Mouse (Mus musculus) ES-Bruce4 (cell line): Measurements from ENCODE around the gene Cdc42ep2. TPM values are rescaled to one million over a fixed set of nuclear protein-coding genes. Genes with fewer than 3 reads are reported as not detected.
"Not testable (repeated sequence)": the region's sequence is repeated elsewhere in the genome, so short reads cannot be mapped to it uniquely, and the experiment has no call there.

Source experiments
- H3K27ac ChIP-seq: 2 replicates; pipeline ENCODE4 v1.5.1; 2012; ENCODE audit warnings: low read length, inconsistent platforms; ENCODE audit not compliant: insufficient read depth
- H3K27me3 ChIP-seq: 2 replicates; pipeline ENCODE4 v1.6.1; 2012; ENCODE audit warnings: mild to moderate bottlenecking, low read length, inconsistent platforms; ENCODE audit not compliant: control insufficient read depth, poor library complexity, insufficient read depth, severe bottlenecking
- H3K36me3 ChIP-seq: 2 replicates; pipeline ENCODE4 v1.6.1; 2012; ENCODE audit warnings: inconsistent platforms, mild to moderate bottlenecking, low read length, moderate library complexity; ENCODE audit not compliant: control insufficient read depth, poor library complexity, insufficient read depth, severe bottlenecking
- H3K4me1 ChIP-seq: one replicate; pipeline ENCODE4 v1.8.1; 2011; ENCODE audit warnings: low read length; ENCODE audit not compliant: control insufficient read depth, insufficient read depth
- H3K4me3 ChIP-seq: 2 replicates; pipeline ENCODE4 v1.5.1; 2011; ENCODE audit warnings: low read depth, mild to moderate bottlenecking, low read length
- H3K9ac ChIP-seq: 2 replicates; pipeline ENCODE4 v1.6.1; 2012; ENCODE audit warnings: low read depth, mild to moderate bottlenecking, inconsistent platforms; ENCODE audit not compliant: poor library complexity, severe bottlenecking
- H3K9me3 ChIP-seq: replicated peaks from 2 replicates; pipeline ENCODE4 v1.6.1; 2012; ENCODE audit warnings: mild to moderate bottlenecking, low read length, inconsistent platforms; ENCODE audit not compliant: control insufficient read depth, poor library complexity, insufficient read depth, severe bottlenecking
- CTCF ChIP-seq: IDR thresholded peaks from one replicate; pipeline ENCODE4 v1.8.1; 2011; ENCODE audit warnings: low read depth, low read length
- EP300 ChIP-seq: IDR thresholded peaks from 2 replicates; pipeline ENCODE4 v1.6.1; 2011; ENCODE audit warnings: low read depth, low read length; ENCODE audit not compliant: insufficient read depth
- POLR2A ChIP-seq: IDR thresholded peaks from one replicate; pipeline ENCODE4 v1.8.1; 2011; ENCODE audit warnings: low read length; ENCODE audit not compliant: insufficient read depth
- polyA plus RNA-seq: library from polyadenylated mRNA; stranded (reverse); fragments of >200 nt; gene quantifications from 2 replicates; pipeline ENCODE4 v1.2.4, GENCODE M21; 2011; ENCODE audit warnings: low read depth; ENCODE audit not compliant: missing spikeins, insufficient read depth, insufficient read length

Gene Cdc42ep2
- polyA plus RNA-seq, 1 experiment: 0.93 TPM

GRCm38 (mm10) chr19:5892262-5892661 lies 32.4 kb downstream of the Cdc42ep2 start:
- no peaks in the 10 kb centered on the region for H3K36me3 ChIP-seq
- H3K4me1 ChIP-seq: no peaks in the 10 kb centered on the region
- no peaks in the 10 kb centered on the region for H3K9me3 ChIP-seq
- TF ChIP-seq CTCF: no peak
- no peak for TF ChIP-seq POLR2A
- TF ChIP-seq EP300: no peak
- H3K9ac ChIP-seq: no peak overlapping the region
- H3K27me3 ChIP-seq: no peaks in the 10 kb centered on the region
- H3K4me3 ChIP-seq: no peak overlapping the region
- no peak overlapping the region for H3K27ac ChIP-seq

GRCm38 (mm10) chr19:5891521-5892258 lies 32.9 kb downstream of the Cdc42ep2 start:
- Histone ChIP-seq H3K4me1 (no peaks in the 10 kb centered on the region), H3K9me3 (no peaks in the 10 kb centered on the region), H3K4me3 (no peak overlapping the region), H3K9ac (no peak overlapping the region), H3K27me3 (no peaks in the 10 kb centered on the region), H3K36me3 (no peaks in the 10 kb centered on the region), H3K27ac (no peak overlapping the region)
- no peak for TF ChIP-seq EP300
- no peak for TF ChIP-seq POLR2A
- no peak for TF ChIP-seq CTCF

- no peak overlapping the region for H3K4me3 ChIP-seq
Measured at GRCm38 (mm10) chr19:5889211-5889610, 35.4 kb downstream of the Cdc42ep2 start.

GRCm38 (mm10) chr19:5887234-5887815 lies 37.3 kb downstream of the Cdc42ep2 start:
- no peaks in the 10 kb centered on the region for H3K4me1 ChIP-seq
- no peak overlapping the region for H3K4me3 ChIP-seq
- no peaks in the 10 kb centered on the region for H3K9me3 ChIP-seq
- H3K27ac ChIP-seq: no peak overlapping the region
- H3K36me3 ChIP-seq: no peaks in the 10 kb centered on the region
- H3K9ac ChIP-seq: no peak overlapping the region
- no peaks in the 10 kb centered on the region for H3K27me3 ChIP-seq
- TF ChIP-seq CTCF (no peak), EP300 (no peak), POLR2A (no peak)

More at GRCm38 (mm10) chr19:5889211-5889610, 35.4 kb downstream of the Cdc42ep2 start:
- Histone ChIP-seq H3K27me3 (no peaks in the 10 kb centered on the region), H3K4me1 (no peaks in the 10 kb centered on the region), H3K9ac (no peak overlapping the region), H3K9me3 (no peaks in the 10 kb centered on the region), H3K27ac (no peak overlapping the region), H3K36me3 (no peaks in the 10 kb centered on the region)
- TF ChIP-seq CTCF (no peak), EP300 (no peak), POLR2A (no peak)

- TF ChIP-seq POLR2A (no peak), CTCF (no peak), EP300 (no peak)
Measured at GRCm38 (mm10) chr19:5885838-5886237, 38.8 kb downstream of the Cdc42ep2 start.

GRCm38 (mm10) chr19:5883935-5884334 lies 40.7 kb downstream of the Cdc42ep2 start:
- H3K9me3 ChIP-seq: no peaks in the 10 kb centered on the region
- H3K27me3 ChIP-seq: no peaks in the 10 kb centered on the region
- H3K4me1 ChIP-seq: no peaks in the 10 kb centered on the region
- H3K4me3 ChIP-seq: no peak overlapping the region
- no peaks in the 10 kb centered on the region for H3K36me3 ChIP-seq
- H3K9ac ChIP-seq: no peak overlapping the region
- H3K27ac ChIP-seq: no peak overlapping the region
- TF ChIP-seq EP300 (no peak), CTCF (no peak), POLR2A (no peak)

More at GRCm38 (mm10) chr19:5885838-5886237, 38.8 kb downstream of the Cdc42ep2 start:
- Histone ChIP-seq H3K36me3 (no peaks in the 10 kb centered on the region), H3K4me3 (no peak overlapping the region), H3K9ac (no peak overlapping the region), H3K27ac (no peak overlapping the region), H3K4me1 (no peaks in the 10 kb centered on the region), H3K9me3 (no peaks in the 10 kb centered on the region), H3K27me3 (no peaks in the 10 kb centered on the region)

GRCm38 (mm10) chr19:5882079-5882478 lies 42.5 kb downstream of the Cdc42ep2 start:
- H3K27me3 ChIP-seq, H3K27ac ChIP-seq, H3K4me3 ChIP-seq, H3K9ac ChIP-seq, H3K4me1 ChIP-seq, H3K36me3 ChIP-seq, H3K9me3 ChIP-seq: not testable (repeated sequence)
